Mouse (Mus musculus) lung, postnatal 0 days (tissue): ENCODE measurements around the gene Zfp90. TPM values are rescaled to one million over a fixed set of nuclear protein-coding genes. Genes with fewer than 3 reads are reported as not detected.
"Not testable (repeated sequence)": the region's sequence is repeated elsewhere in the genome, so short reads cannot be mapped to it uniquely, and the experiment has no call there.

ENCODE experiments used
- ATAC-seq: fragments of 200-750 bp; cut with Nextera tagmentation; 2 replicates; pipeline ENCODE4 v1.8.0; 2017; ENCODE audit warnings: moderate library complexity
- DNase-seq: peaks from one replicate; pipeline ENCODE4 v3.0.0-alpha.2; 2016; ENCODE audit warnings: low spot score
- H3K27ac ChIP-seq: fragments of 300-500 bp; sonication (generic); 2 replicates; pipeline ENCODE4 v1.5.1; 2014; ENCODE audit warnings: antibody characterized with exemption, mild to moderate bottlenecking, low read length, mixed read lengths
- H3K27me3 ChIP-seq: fragments of 300-500 bp; sonication (generic); replicated peaks from 2 replicates; pipeline ENCODE4 v1.6.1; 2014; ENCODE audit warnings: low read length, mixed read lengths; ENCODE audit not compliant: insufficient read depth
- H3K36me3 ChIP-seq: fragments of 300-500 bp; sonication (generic); 2 replicates; pipeline ENCODE4 v1.6.1; 2014; ENCODE audit warnings: low read length, mixed read lengths; ENCODE audit not compliant: insufficient read depth
- H3K4me1 ChIP-seq: fragments of 300-500 bp; sonication (generic); 2 replicates; pipeline ENCODE4 v1.6.1; 2014; ENCODE audit warnings: antibody characterized with exemption, low read depth, low read length, mixed read lengths; ENCODE audit not compliant: insufficient read depth
- H3K4me2 ChIP-seq: fragments of 300-500 bp; sonication (generic); replicated peaks from 2 replicates; pipeline ENCODE4 v1.6.1; 2014; ENCODE audit warnings: low read depth, mild to moderate bottlenecking, low read length, moderate library complexity, mixed read lengths
- H3K4me3 ChIP-seq: fragments of 300-500 bp; sonication (generic); 2 replicates; pipeline ENCODE4 v1.5.1; 2014; ENCODE audit warnings: low read depth, low read length
- H3K9ac ChIP-seq: fragments of 300-500 bp; sonication (generic); replicated peaks from 2 replicates; pipeline ENCODE4 v1.6.1; 2014; ENCODE audit warnings: low read depth, mild to moderate bottlenecking
- H3K9me3 ChIP-seq: fragments of 300-500 bp; sonication (generic); 2 replicates; pipeline ENCODE4 v1.6.1; 2016; ENCODE audit warnings: low read length, mixed read lengths
- CTCF ChIP-seq: IDR thresholded peaks from 2 replicates; pipeline ENCODE4 v1.5.1; 2016; ENCODE audit warnings: antibody characterized with exemption, mild to moderate bottlenecking
- EP300 ChIP-seq: IDR thresholded peaks from 2 replicates; pipeline ENCODE4 v1.6.1; 2016; ENCODE audit warnings: antibody characterized with exemption, mild to moderate bottlenecking, control low read depth
- WGBS: fragments of 180-500 bp; shearing (Covaris S2); extraction: QIAGEN DNeasy Blood & Tissue Kit; methylation state at CpG from one replicate; pipeline ENCODE4 v1.1.7; 2014; 5-methylcytosine and 5-hydroxymethylcytosine counted together
- polyA plus RNA-seq: library from polyadenylated mRNA; unstranded; fragments of >200 nt; fragmentation: Nextera tagmentation; extraction: Ambion mirVana; gene quantifications from 2 replicates; pipeline ENCODE4 v1.2.1, GENCODE M21; 2015

Gene Zfp90
- polyA plus RNA-seq, 1 experiment from 2014 or later, result 9.9 TPM

- WGBS, result 94% methylated on average over 5 of the region's 5 CpGs
- no peak for TF ChIP-seq EP300
- no peak for TF ChIP-seq CTCF
- ATAC-seq (no peak), DNase-seq (no peak)
- Histone ChIP-seq H3K9ac (no peak overlapping the region), H3K4me2 (no peak overlapping the region), H3K27me3 (no peaks in the 10 kb centered on the region), H3K4me3 (no peak overlapping the region), H3K9me3 (no peaks in the 10 kb centered on the region), H3K27ac (no peak overlapping the region), H3K4me1 (no peaks in the 10 kb centered on the region), H3K36me3 (peaks cover 12% of the 10 kb centered on the region; the same call in 1 of the 2 replicates)
Measured at GRCm38 (mm10) chr8:106417692-106418091, 2.6 kb downstream of the Zfp90 start.

- ATAC-seq, result peak; percentile 55
- H3K9me3 ChIP-seq, result no peaks in the 10 kb centered on the region; the same call in 1 of the 2 replicates
- H3K9ac ChIP-seq, result no peak overlapping the region
- H3K36me3 ChIP-seq, result 0 out of 2 replicates have a peak, but pooled peaks cover under 1% of the 10 kb centered on the region
- no peaks in the 10 kb centered on the region for H3K27me3 ChIP-seq
- no peak overlapping the region for H3K27ac ChIP-seq
- no peak overlapping the region for H3K4me3 ChIP-seq
- TF ChIP-seq CTCF (no peak), EP300 (no peak)
- 24% methylated on average over 12 of the region's 12 CpGs for WGBS
- H3K4me2 ChIP-seq, result no peak overlapping the region
- no peaks in the 10 kb centered on the region; the same call in 1 of the 2 replicates for H3K4me1 ChIP-seq
- DNase-seq, result peak; percentile 20
Measured at GRCm38 (mm10) chr8:106431088-106431487, 16.0 kb downstream of the Zfp90 start.

GRCm38 (mm10) chr8:106431952-106432351 lies 16.8 kb downstream of the Zfp90 start:
- H3K9ac ChIP-seq, DNase-seq, H3K27ac ChIP-seq, H3K4me1 ChIP-seq, H3K36me3 ChIP-seq, H3K4me2 ChIP-seq, H3K9me3 ChIP-seq, ATAC-seq, H3K27me3 ChIP-seq, H3K4me3 ChIP-seq: not testable (repeated sequence)
- 55% methylated on average over 10 of the region's 10 CpGs for WGBS
- peak; percentile 14; the same call in 1 of the 2 replicates for TF ChIP-seq CTCF

GRCm38 (mm10) chr8:106432954-106433570 lies 17.9 kb downstream of the Zfp90 start:
- Histone ChIP-seq H3K36me3 (no peaks in the 10 kb centered on the region), H3K4me2 (peak overlapping the region; percentile 52), H3K4me1 (no peaks in the 10 kb centered on the region; the same call in 1 of the 2 replicates), H3K9me3 (no peaks in the 10 kb centered on the region), H3K9ac (no peak overlapping the region), H3K4me3 (0 out of 2 replicates have a peak overlapping the region, but pooled peaks have one; percentile 12), H3K27ac (no peak overlapping the region), H3K27me3 (no peaks in the 10 kb centered on the region)
- ATAC-seq (peak; percentile 74), DNase-seq (peak; percentile 92)
- 8% methylated on average over 20 of the region's 20 CpGs for WGBS
- TF ChIP-seq EP300 (no peak), CTCF (peak; percentile 98)

- Histone ChIP-seq H3K9ac (no peak overlapping the region), H3K27me3 (no peaks in the 10 kb centered on the region), H3K4me1 (no peaks in the 10 kb centered on the region; the same call in 1 of the 2 replicates), H3K4me3 (no peak overlapping the region), H3K27ac (no peak overlapping the region), H3K36me3 (no peaks in the 10 kb centered on the region), H3K4me2 (no peak overlapping the region; the same call in 1 of the 2 replicates), H3K9me3 (no peaks in the 10 kb centered on the region)
- TF ChIP-seq EP300 (no peak), CTCF (no peak)
- ATAC-seq (peak; percentile 37), DNase-seq (peak; percentile 57)
- WGBS, result 42% methylated on average over 1 of the region's 1 CpGs
Measured at GRCm38 (mm10) chr8:106433667-106434066, 18.5 kb downstream of the Zfp90 start.

GRCm38 (mm10) chr8:106437781-106438180 lies 22.7 kb downstream of the Zfp90 start:
- DNase-seq (peak; percentile 71), ATAC-seq (peak; percentile 77)
- no peaks in the 10 kb centered on the region for H3K36me3 ChIP-seq
- 18% methylated on average over 3 of the region's 3 CpGs for WGBS
- no peaks in the 10 kb centered on the region; the same call in 1 of the 2 replicates for H3K4me1 ChIP-seq
- TF ChIP-seq EP300 (no peak), CTCF (no peak)
- H3K27ac ChIP-seq, result no peak overlapping the region
- no peaks in the 10 kb centered on the region for H3K9me3 ChIP-seq
- H3K9ac ChIP-seq, result no peak overlapping the region
- no peaks in the 10 kb centered on the region for H3K27me3 ChIP-seq
- no peak overlapping the region for H3K4me3 ChIP-seq
- no peak overlapping the region for H3K4me2 ChIP-seq
